Mouse (Mus musculus): ENCODE data around the gene Fgfr2. TPM values are rescaled to one million over a fixed set of nuclear protein-coding genes. Genes with fewer than 3 reads are reported as not detected.

Fgfr2 gene
- polyA plus RNA-seq, 1 experiment from 2014 or later: 33.9 TPM

- Histone ChIP-seq H3K27ac (no peak overlapping the region), H3K36me3 (no peaks in the 10 kb centered on the region), H3K9me3 (no peaks in the 10 kb centered on the region), H3K4me1 (replicated peaks) (peaks cover 33% of the 10 kb centered on the region), H3K4me3 (no peak overlapping the region), H3K9ac (no peak overlapping the region), H3K27me3 (0 out of 2 replicates have a peak, but pooled peaks cover 3% of the 10 kb centered on the region), H3K4me2 (no peak overlapping the region)
- 86% methylated on average over 5 of the region's 5 CpGs for WGBS
- ATAC-seq (ENCODE audit: low FRiP score): no peak
These were observed 2911.7 kb downstream of the Fgfr2 start for GRCm38 (mm10) chr7:130211411-130211810.

- 0 out of 2 replicates have a peak, but pooled peaks cover 3% of the 10 kb centered on the region for H3K27me3 ChIP-seq
- 39% methylated on average over 4 of the region's 4 CpGs for WGBS
- ATAC-seq (ENCODE audit: low FRiP score): no peak
These were observed 2914.5 kb downstream of the Fgfr2 start for GRCm38 (mm10) chr7:130208601-130209000.

GRCm38 (mm10) chr7:130206181-130206582 is 2917.0 kb downstream of the Fgfr2 start:
- no peaks in the 10 kb centered on the region for H3K36me3 ChIP-seq
- no peaks in the 10 kb centered on the region for H3K27me3 ChIP-seq
- H3K4me1 ChIP-seq (replicated peaks): peaks cover 25% of the 10 kb centered on the region
- H3K4me2 ChIP-seq: 0 out of 2 replicates have a peak overlapping the region, but pooled peaks have one; percentile 2
- no peak for ATAC-seq (ENCODE audit: low FRiP score)
- H3K9me3 ChIP-seq: no peaks in the 10 kb centered on the region
- no peak overlapping the region for H3K4me3 ChIP-seq
- H3K9ac ChIP-seq: no peak overlapping the region
- H3K27ac ChIP-seq: no peak overlapping the region
- WGBS: 18% methylated on average over 6 of the region's 6 CpGs

More at GRCm38 (mm10) chr7:130208601-130209000, 2914.5 kb downstream of the Fgfr2 start:
- Histone ChIP-seq H3K27ac (no peak overlapping the region), H3K9me3 (no peaks in the 10 kb centered on the region), H3K4me1 (replicated peaks) (peaks cover 25% of the 10 kb centered on the region), H3K9ac (no peak overlapping the region), H3K4me2 (no peak overlapping the region), H3K4me3 (no peak overlapping the region), H3K36me3 (no peaks in the 10 kb centered on the region)

GRCm38 (mm10) chr7:130205140-130205539 is 2918.0 kb downstream of the Fgfr2 start:
- whole genome bisulfite sequencing: 86% methylated on average over 7 of the region's 7 CpGs
- Histone ChIP-seq H3K4me1 (replicated peaks) (peaks cover 21% of the 10 kb centered on the region), H3K4me3 (no peak overlapping the region), H3K36me3 (no peaks in the 10 kb centered on the region), H3K4me2 (no peak overlapping the region), H3K27me3 (no peaks in the 10 kb centered on the region), H3K9me3 (no peaks in the 10 kb centered on the region), H3K27ac (no peak overlapping the region), H3K9ac (no peak overlapping the region)
- no peak for ATAC-seq (ENCODE audit: low FRiP score)

- H3K4me1 ChIP-seq (replicated peaks): peaks cover 5% of the 10 kb centered on the region
- H3K27me3 ChIP-seq: no peaks in the 10 kb centered on the region
- 72% methylated on average over 8 of the region's 8 CpGs for WGBS
These were observed 2922.1 kb downstream of the Fgfr2 start for GRCm38 (mm10) chr7:130201020-130201419.

GRCm38 (mm10) chr7:130199951-130200350 is 2923.2 kb downstream of the Fgfr2 start:
- no peaks in the 10 kb centered on the region for H3K27me3 ChIP-seq
- no peaks in the 10 kb centered on the region for H3K36me3 ChIP-seq
- H3K4me3 ChIP-seq: no peak overlapping the region
- no peak overlapping the region for H3K4me2 ChIP-seq
- no peak overlapping the region for H3K9ac ChIP-seq
- ATAC-seq (ENCODE audit: low FRiP score): no peak
- WGBS: 92% methylated on average over 9 of the region's 9 CpGs
- no peaks in the 10 kb centered on the region for H3K4me1 ChIP-seq (replicated peaks)
- H3K9me3 ChIP-seq: no peaks in the 10 kb centered on the region
- H3K27ac ChIP-seq: no peak overlapping the region

More at GRCm38 (mm10) chr7:130201020-130201419, 2922.1 kb downstream of the Fgfr2 start:
- no peak overlapping the region for H3K4me3 ChIP-seq
- H3K9ac ChIP-seq: no peak overlapping the region
- no peak overlapping the region for H3K27ac ChIP-seq
- H3K4me2 ChIP-seq: no peak overlapping the region
- H3K9me3 ChIP-seq: no peaks in the 10 kb centered on the region
- no peak for ATAC-seq (ENCODE audit: low FRiP score)
- no peaks in the 10 kb centered on the region for H3K36me3 ChIP-seq

- H3K4me1 ChIP-seq (replicated peaks): no peaks in the 10 kb centered on the region
- WGBS: 80% methylated on average over 5 of the region's 5 CpGs
- H3K9me3 ChIP-seq: no peaks in the 10 kb centered on the region
- ATAC-seq (ENCODE audit: low FRiP score): no peak
- H3K27me3 ChIP-seq: no peaks in the 10 kb centered on the region
- no peak overlapping the region for H3K9ac ChIP-seq
- no peak overlapping the region for H3K4me3 ChIP-seq
- H3K36me3 ChIP-seq: no peaks in the 10 kb centered on the region
- H3K4me2 ChIP-seq: no peak overlapping the region
- H3K27ac ChIP-seq: no peak overlapping the region
These were observed 2923.8 kb downstream of the Fgfr2 start for GRCm38 (mm10) chr7:130199317-130199716.

- 87% methylated on average over 2 of the region's 2 CpGs for WGBS
- Histone ChIP-seq H3K4me1 (replicated peaks) (0 out of 2 replicates have a peak, but pooled peaks cover 2% of the 10 kb centered on the region), H3K27me3 (no peaks in the 10 kb centered on the region), H3K9me3 (no peaks in the 10 kb centered on the region), H3K27ac (no peak overlapping the region), H3K4me2 (no peak overlapping the region), H3K9ac (no peak overlapping the region), H3K4me3 (no peak overlapping the region), H3K36me3 (no peaks in the 10 kb centered on the region)
- no peak for ATAC-seq (ENCODE audit: low FRiP score)
These were observed 2928.1 kb downstream of the Fgfr2 start for GRCm38 (mm10) chr7:130195081-130195480.

GRCm38 (mm10) chr7:130190329-130190975 is 2932.7 kb downstream of the Fgfr2 start:
- no peak overlapping the region for H3K4me2 ChIP-seq
- no peak overlapping the region for H3K4me3 ChIP-seq
- WGBS: 63% methylated on average over 15 of the region's 15 CpGs
- H3K36me3 ChIP-seq: peaks cover 8% of the 10 kb centered on the region
- no peak overlapping the region for H3K27ac ChIP-seq
- no peaks in the 10 kb centered on the region for H3K9me3 ChIP-seq
- H3K9ac ChIP-seq: no peak overlapping the region
- 0 out of 2 replicates have a peak, but pooled peaks cover 2% of the 10 kb centered on the region for H3K4me1 ChIP-seq (replicated peaks)
- no peaks in the 10 kb centered on the region for H3K27me3 ChIP-seq
- ATAC-seq (ENCODE audit: low FRiP score): no peak

- H3K36me3 ChIP-seq: peaks cover 8% of the 10 kb centered on the region
- no peak overlapping the region for H3K4me2 ChIP-seq
- H3K4me1 ChIP-seq (replicated peaks): 0 out of 2 replicates have a peak, but pooled peaks cover 2% of the 10 kb centered on the region
- no peaks in the 10 kb centered on the region for H3K27me3 ChIP-seq
- no peak overlapping the region for H3K9ac ChIP-seq
- WGBS: 76% methylated on average over 4 of the region's 4 CpGs
- H3K27ac ChIP-seq: no peak overlapping the region
- H3K4me3 ChIP-seq: no peak overlapping the region
- ATAC-seq (ENCODE audit: low FRiP score): no peak
- no peaks in the 10 kb centered on the region for H3K9me3 ChIP-seq
These were observed 2933.2 kb downstream of the Fgfr2 start for GRCm38 (mm10) chr7:130189901-130190300.

GRCm38 (mm10) chr7:130188108-130188507 is 2935.0 kb downstream of the Fgfr2 start:
- no peak for ATAC-seq (ENCODE audit: low FRiP score)
- Histone ChIP-seq H3K4me3 (no peak overlapping the region), H3K9ac (no peak overlapping the region), H3K4me2 (no peak overlapping the region), H3K9me3 (no peaks in the 10 kb centered on the region), H3K27ac (no peak overlapping the region), H3K4me1 (replicated peaks) (0 out of 2 replicates have a peak, but pooled peaks cover 2% of the 10 kb centered on the region), H3K27me3 (no peaks in the 10 kb centered on the region), H3K36me3 (peaks cover 8% of the 10 kb centered on the region)
- 96% methylated on average over 2 of the region's 2 CpGs for WGBS

- no peak overlapping the region for H3K4me2 ChIP-seq
- 88% methylated on average over 5 of the region's 5 CpGs for WGBS
- no peaks in the 10 kb centered on the region for H3K9me3 ChIP-seq
- H3K27ac ChIP-seq: no peak overlapping the region
- H3K27me3 ChIP-seq: no peaks in the 10 kb centered on the region
- ATAC-seq (ENCODE audit: low FRiP score): no peak
- peaks cover 12% of the 10 kb centered on the region for H3K36me3 ChIP-seq
- H3K4me3 ChIP-seq: no peak overlapping the region
- H3K4me1 ChIP-seq (replicated peaks): peaks cover 12% of the 10 kb centered on the region
- no peak overlapping the region for H3K9ac ChIP-seq
These were observed 2938.3 kb downstream of the Fgfr2 start for GRCm38 (mm10) chr7:130184864-130185263.

- WGBS: 51% methylated on average over 5 of the region's 5 CpGs
- Histone ChIP-seq H3K9ac (no peak overlapping the region), H3K4me2 (no peak overlapping the region), H3K4me3 (no peak overlapping the region), H3K36me3 (peaks cover 12% of the 10 kb centered on the region), H3K27ac (no peak overlapping the region), H3K9me3 (no peaks in the 10 kb centered on the region), H3K4me1 (replicated peaks) (peaks cover 12% of the 10 kb centered on the region), H3K27me3 (no peaks in the 10 kb centered on the region)
- no peak for ATAC-seq (ENCODE audit: low FRiP score)
These were observed 2939.2 kb downstream of the Fgfr2 start for GRCm38 (mm10) chr7:130183960-130184359.
